9 mouse cellular contexts compared by ENCODE assay signal in genomic region chr9:11435019-11435418, GRCm38 (mm10).
DNase-seq lines count a peak whose midpoint lies in the region; ATAC-seq and TF ChIP-seq lines count a peak whose summit lies in the region.
"Had no signal": no experiment of that assay in that cellular context is flagged by ENCODE, and none has a peak within 500 bp of the region (broad histone marks: within the 10 kb centered on the region; RNA-seq: fewer than 3 reads in every experiment).

No protein-coding gene starts in this region.

- H3K27ac ChIP-seq in left cerebral cortex, adult 2 months: no peak overlapping the region

- peak; percentile 13 to 19 for DNase-seq in left cerebral cortex, adult 2 months (ENCODE audit: extremely low spot score in 1 of 2, low spot score in 2 of 2)
- DNase-seq in left cerebral cortex, postnatal 36 days (ENCODE audit: low spot score in 2 of 2): no peak
- DNase-seq in T-cell, adult 2 months (ENCODE audit: low spot score): peak; percentile 28
- DNase-seq in embryo, embryonic 11.5 days (ENCODE audit: low read depth, low spot score): peak; percentile 4
- peak; percentile 10 to 21 for DNase-seq in layer of hippocampus, postnatal 10 days (ENCODE audit: low spot score in 2 of 2)
- no peak for DNase-seq in gastrocnemius, postnatal 25 days

- peak; percentile 62 for TF ChIP-seq CTCF in left cerebral cortex, adult 2 months (IDR thresholded peaks at IDR 0.05)

- intact Hi-C loops in left cerebral cortex, adult 2 months (cut with DNase I): no loop called here
- intact Hi-C loops in left cerebral cortex, postnatal 36 days (cut with DNase I): no loop called here

- H3K4me3 ChIP-seq in left cerebral cortex, adult 2 months: no peak overlapping the region
- H3K4me3 ChIP-seq: megakaryocyte, embryonic 14.5 days had no signal

- peak; percentile 91 for ATAC-seq in CD4-positive, CD25-positive, alpha-beta regulatory T cell, adult 4 months
- no peak for ATAC-seq in erythroid progenitor cell, adult 5-6 weeks (replicated peaks; ENCODE audit: low FRiP score, poor library complexity, severe bottlenecking)

Comparison
In these comparisons a context has a peak if more than half of its experiments do, and no peak if none do; other contexts are left out.
1. DNase-seq: peak in left cerebral cortex, adult 2 months (2 of 2), T-cell, adult 2 months (single experiment), embryo, embryonic 11.5 days (single experiment) and layer of hippocampus, postnatal 10 days (2 of 2); none in left cerebral cortex, postnatal 36 days (0 of 2) and gastrocnemius, postnatal 25 days (single experiment).